Mouse (Mus musculus): ENCODE measurements around the gene Slc25a27.

Slc25a27 gene

GRCm38 (mm10) chr17:43666576-43667289, at the start of gene Slc25a27:
TSS of gene Slc25a27 (minus strand) at chr17:43667214.
- peak; percentile 94 for DNase-seq

GRCm38 (mm10) chr17:43716601-43717000, 49.6 kb upstream of the Slc25a27 start:
- DNase-seq = no peak

GRCm38 (mm10) chr17:43714191-43714590, 47.2 kb upstream of the Slc25a27 start:
- no peak for DNase-seq

GRCm38 (mm10) chr17:43711557-43712352, 44.7 kb upstream of the Slc25a27 start:
- no peak for DNase-seq

GRCm38 (mm10) chr17:43707254-43707653, 40.2 kb upstream of the Slc25a27 start:
- DNase-seq = peak; percentile 69

GRCm38 (mm10) chr17:43706749-43707148, 39.7 kb upstream of the Slc25a27 start:
- no peak for DNase-seq

- DNase-seq = no peak
Measured at GRCm38 (mm10) chr17:43704216-43704930, 37.4 kb upstream of the Slc25a27 start.

- DNase-seq = peak; percentile 68
Measured at GRCm38 (mm10) chr17:43701060-43701459, 34.0 kb upstream of the Slc25a27 start.

GRCm38 (mm10) chr17:43698997-43699649, 32.1 kb upstream of the Slc25a27 start:
- DNase-seq = peak; percentile 80

- no peak for DNase-seq
Measured at GRCm38 (mm10) chr17:43689591-43689990, 22.6 kb upstream of the Slc25a27 start.

- DNase-seq = no peak
Measured at GRCm38 (mm10) chr17:43684638-43685037, 17.6 kb upstream of the Slc25a27 start.

GRCm38 (mm10) chr17:43684086-43684485, 17.1 kb upstream of the Slc25a27 start:
- no peak for DNase-seq

GRCm38 (mm10) chr17:43677317-43677716, 10.3 kb upstream of the Slc25a27 start:
- no peak for DNase-seq

GRCm38 (mm10) chr17:43676241-43676640, 9.2 kb upstream of the Slc25a27 start:
- no peak for DNase-seq

- peak; percentile 66 for DNase-seq
Measured at GRCm38 (mm10) chr17:43675228-43675627, 8.2 kb upstream of the Slc25a27 start.

- no peak for DNase-seq
Measured at GRCm38 (mm10) chr17:43671907-43672306, 4.9 kb upstream of the Slc25a27 start.

GRCm38 (mm10) chr17:43669145-43669695, 2.2 kb upstream of the Slc25a27 start:
- DNase-seq = no peak

- DNase-seq = no peak
Measured at GRCm38 (mm10) chr17:43667290-43667843, 353 bp upstream of the Slc25a27 start, which contains the start of gene Cyp39a1. TSS of gene Cyp39a1 (plus strand) at chr17:43667425.

- no peak for DNase-seq
Measured at GRCm38 (mm10) chr17:43651314-43652046, 15.5 kb downstream of the Slc25a27 start.

- DNase-seq = peak; percentile 26
Measured at GRCm38 (mm10) chr17:43649641-43650436, 17.2 kb downstream of the Slc25a27 start.

- no peak for DNase-seq
Measured at GRCm38 (mm10) chr17:43646925-43647324, 20.1 kb downstream of the Slc25a27 start.

All from lung, postnatal 10 days (tissue).